Mouse (Mus musculus) gastrocnemius, postnatal 4 days (tissue): ENCODE data around the gene Yipf2. TPM values are rescaled to one million over a fixed set of nuclear protein-coding genes. Genes with fewer than 3 reads are reported as not detected.
"Not testable (repeated sequence)": the region's sequence is repeated elsewhere in the genome, so short reads cannot be mapped to it uniquely, and the experiment has no call there.

ENCODE experiments used
- DNase-seq, 2 experiments: peaks; one replicate each; pipeline ENCODE4 v3.0.0; 2021 to 2022; ENCODE audit warnings: low spot score in 2 of 2, mixed read lengths in 2 of 2
- microRNA-seq: library from miRNA; unstranded; fragments of <30 nt; microRNA quantifications from one replicate; pipeline ENCODE4 v1.2.0, GENCODE M21; 2021
- total RNA-seq, 2 experiments: library from RNA; stranded (reverse); gene quantifications; 2 replicates each; pipeline ENCODE4 v1.2.3; 2021

The Yipf2 gene
- total RNA-seq, 2 experiments from 2014 or later: 5.3 to 6.1 TPM

- no peak for DNase-seq
These were observed 33.5 kb downstream of the Yipf2 start for GRCm38 (mm10) chr9:21559151-21559550.

GRCm38 (mm10) chr9:21558366-21558765, 34.3 kb downstream of the Yipf2 start:
- no peak for DNase-seq

DNA sequence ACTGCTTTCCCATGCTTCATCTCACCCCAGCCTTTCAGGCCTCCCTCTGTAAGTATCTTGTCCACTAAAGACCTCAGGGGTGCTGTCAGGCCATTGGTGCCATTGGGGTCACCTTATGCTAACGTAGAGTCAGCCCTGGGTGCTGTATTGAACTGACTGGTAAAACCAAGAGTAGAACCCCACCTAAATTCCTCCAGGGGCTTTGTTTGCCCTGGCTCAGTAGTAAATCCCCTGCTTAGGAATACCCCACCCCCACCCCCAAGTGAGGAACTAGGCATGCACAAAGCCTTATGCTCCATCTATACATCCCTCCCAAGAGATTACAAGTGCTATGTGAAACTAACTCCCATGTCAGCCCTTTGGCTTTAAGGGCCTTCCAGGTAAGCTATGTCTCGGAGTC, 35.1 kb downstream of the Yipf2 start:
- DNase-seq: no peak

DNA sequence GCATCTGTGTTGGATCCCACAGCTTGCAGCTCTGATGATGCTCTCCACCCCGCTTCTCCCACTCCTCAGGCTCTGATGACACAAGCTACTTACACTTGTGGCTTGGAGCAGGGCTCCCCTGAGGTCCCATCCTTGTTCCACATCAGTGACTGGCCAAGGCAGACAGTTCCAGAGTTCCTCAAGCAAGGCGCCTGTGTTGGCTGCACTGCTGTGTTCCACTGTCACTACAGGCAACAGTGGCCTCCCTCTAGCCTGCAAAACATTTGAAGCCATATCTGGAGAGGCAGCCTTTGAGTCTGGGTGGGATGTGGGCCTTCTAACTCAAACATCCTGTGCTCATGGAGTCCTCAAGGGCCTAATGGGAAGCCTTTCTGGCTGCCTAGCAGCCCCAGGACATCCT, 35.6 kb downstream of the Yipf2 start:
- DNase-seq: no peak

- DNase-seq: no peak
These were observed 37.4 kb downstream of the Yipf2 start for GRCm38 (mm10) chr9:21555198-21555742.

- no peak for DNase-seq
These were observed 38.9 kb downstream of the Yipf2 start for GRCm38 (mm10) chr9:21553607-21554273.

GRCm38 (mm10) chr9:21551049-21551448, 41.6 kb downstream of the Yipf2 start:
- no peak for DNase-seq

GRCm38 (mm10) chr9:21547075-21547941, 45.3 kb downstream of the Yipf2 start:
- DNase-seq: peak; percentile 29 to 45

DNA sequence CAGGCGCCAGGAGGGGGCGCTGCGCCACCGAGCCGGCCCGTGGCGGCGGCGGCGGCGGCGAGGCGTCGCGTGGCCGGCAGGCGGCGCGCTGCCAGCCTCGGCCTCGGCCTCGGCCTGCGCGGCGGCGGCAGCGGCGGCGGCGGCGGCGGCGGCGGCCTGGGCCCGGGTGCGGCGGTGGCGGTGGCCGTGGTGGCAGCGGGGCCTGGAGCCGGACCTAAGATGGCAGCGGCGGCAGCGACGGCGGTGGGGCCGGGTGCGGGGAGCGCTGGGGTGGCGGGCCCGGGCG, 45.9 kb downstream of the Yipf2 start, which contains the start of gene Carm1:
Gene Carm1, plus strand, starts transcription at position 106 of the 286 bp plus-strand sequence.
- no peak for DNase-seq

- peak; percentile 97 to 100 for DNase-seq
These were observed 46.5 kb downstream of the Yipf2 start for GRCm38 (mm10) chr9:21545916-21546788.

GRCm38 (mm10) chr9:21545351-21545915, 47.2 kb downstream of the Yipf2 start:
- DNase-seq: peak in 1 of 2 experiments; percentile 30

GRCm38 (mm10) chr9:21542001-21542400, 50.6 kb downstream of the Yipf2 start:
- not testable (repeated sequence) for DNase-seq

GRCm38 (mm10) chr9:21539981-21540753, 52.5 kb downstream of the Yipf2 start:
- DNase-seq: no peak

Small RNAs within 50 kb of the gene (microRNA-seq; reads per million reads assigned to microRNA genes)
- not detected for gene Mir1946b

Other genes with a start within 250 kb of the Yipf2 start
- 10 to 100 TPM; 65.2 to 75.5 TPM for gene Ilf3, start 225.0 kb downstream of the Yipf2 start, total RNA-seq
- gene Qtrt1, start 181.0 kb downstream of the Yipf2 start, total RNA-seq: 10 to 100 TPM; 15.1 to 18.5 TPM
- gene Dnm2, start 167.9 kb downstream of the Yipf2 start, total RNA-seq: 10 to 100 TPM; 75.0 to 86.0 TPM
- gene Tmed1, start 82.6 kb downstream of the Yipf2 start, total RNA-seq: 10 to 100 TPM; 38.3 to 40.6 TPM
- 1 to 10 TPM; 1.9 to 2.0 TPM for gene AB124611, start 66.7 kb downstream of the Yipf2 start, total RNA-seq
- 10 to 100 TPM; 81.9 to 91.2 TPM for gene Carm1, start 45.9 kb downstream of the Yipf2 start, total RNA-seq
- gene Timm29, start 106 bp downstream of the Yipf2 start, total RNA-seq: 10 to 100 TPM; 46.6 to 51.3 TPM
- gene Smarca4, start 23.3 kb upstream of the Yipf2 start, total RNA-seq: 10 to 100 TPM; 65.7 to 66.7 TPM
- 10 to 100 TPM; 25.6 to 37.2 TPM for gene Ldlr, start 130.7 kb upstream of the Yipf2 start, total RNA-seq
- 10 to 100 TPM; 10.8 to 14.2 TPM for gene Spc24, start 167.5 kb upstream of the Yipf2 start, total RNA-seq
- gene Kank2, start 205.9 kb upstream of the Yipf2 start, total RNA-seq: 10 to 100 TPM; 48.1 to 49.1 TPM
- under 1 TPM in 1 of 2 experiments, not detected in 1; 0.54 TPM for gene Angptl8, start 242.7 kb upstream of the Yipf2 start, total RNA-seq